Comparison of ENCODE assay signal across 19 mouse cellular contexts in the genomic region with DNA sequence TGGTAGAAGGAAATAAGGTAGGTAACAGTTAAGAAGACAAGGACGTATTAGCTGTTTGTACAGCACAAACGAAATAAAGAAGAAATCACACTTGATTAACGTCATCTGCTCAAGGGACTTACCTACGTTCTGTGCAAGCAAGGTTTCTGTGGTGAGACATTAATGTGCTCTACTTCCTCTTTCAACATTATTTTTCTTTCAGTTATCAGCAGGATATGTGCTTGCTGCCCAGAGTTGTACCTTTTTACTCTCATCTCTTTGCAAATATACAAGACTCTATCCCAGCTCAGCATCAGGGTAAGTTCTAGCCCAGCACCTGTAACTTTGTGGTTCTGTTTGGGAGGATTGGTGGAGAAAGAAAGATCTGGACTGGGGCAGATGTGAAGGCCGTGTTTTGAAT. TPM values are rescaled to one million over a fixed set of nuclear protein-coding genes. Genes with fewer than 3 reads are reported as not detected.
DNase-seq lines count a peak whose midpoint lies in the region; ATAC-seq and TF ChIP-seq lines count a peak whose summit lies in the region.
"Had no signal": no experiment of that assay in that cellular context is flagged by ENCODE, and none has a peak within 500 bp of the region (broad histone marks: within the 10 kb centered on the region; RNA-seq: fewer than 3 reads in every experiment).

No protein-coding gene starts in this region.

- no peak overlapping the region for H3K9ac ChIP-seq in forebrain, postnatal 0 days
- H3K9ac ChIP-seq: heart, embryonic 12.5 days; intestine, embryonic 15.5 days; kidney, embryonic 15.5 days; liver, embryonic 12.5 days had no signal

- no peaks in the 10 kb centered on the region for H3K36me3 ChIP-seq in forebrain, postnatal 0 days (ENCODE audit: insufficient read depth)
- H3K36me3 ChIP-seq: heart, embryonic 12.5 days; hindbrain, embryonic 10.5 days; intestine, embryonic 15.5 days; kidney, embryonic 15.5 days; limb, embryonic 10.5 days; liver, embryonic 12.5 days; midbrain, embryonic 10.5 days had no signal

- no peaks in the 10 kb centered on the region for H3K9me3 ChIP-seq in forebrain, postnatal 0 days (ENCODE audit: low read length)
- H3K9me3 ChIP-seq: heart, embryonic 12.5 days; hindbrain, embryonic 10.5 days; intestine, embryonic 15.5 days; kidney, embryonic 15.5 days; limb, embryonic 10.5 days; liver, embryonic 12.5 days; midbrain, embryonic 10.5 days had no signal

- H3K4me3 ChIP-seq in forebrain, postnatal 0 days (ENCODE audit: low read depth, low read length), result no peak overlapping the region
- H3K4me3 ChIP-seq: heart, embryonic 12.5 days; hindbrain, embryonic 10.5 days; intestine, embryonic 15.5 days; kidney, embryonic 15.5 days; limb, embryonic 10.5 days; liver, embryonic 12.5 days; midbrain, embryonic 10.5 days had no signal

- DNase-seq in thymus, postnatal 4 days, result peak; percentile 18
- DNase-seq in thymus, postnatal 0 days (ENCODE audit: low spot score), result no peak
- DNase-seq in forebrain, postnatal 0 days, result no peak
- no peak for DNase-seq in testis, postnatal 10 days (ENCODE audit: low spot score)
- DNase-seq: adrenal gland, adult 2 months; cerebellum, adult 2 months; gastrocnemius, postnatal 14 days had no signal

- ATAC-seq in activated CD4-positive, CD25-positive, alpha-beta regulatory T cell, adult 4 months, result peak; percentile 67
- ATAC-seq in monocyte, adult 5-6 weeks (replicated peaks; ENCODE audit: insufficient number of reproducible peaks, low FRiP score, low TSS enrichment, poor library complexity, severe bottlenecking), result peak; percentile 89
- no peak for ATAC-seq in forebrain, postnatal 0 days
- no peak for ATAC-seq in erythroblast, adult 5-6 weeks (replicated peaks; ENCODE audit: low FRiP score, poor library complexity, severe bottlenecking)
- ATAC-seq: forebrain, embryonic 16.5 days; intestine, embryonic 15.5 days; liver, embryonic 12.5 days had no signal

- no peaks in the 10 kb centered on the region for H3K27me3 ChIP-seq in forebrain, postnatal 0 days (ENCODE audit: insufficient read depth, low read length)
- H3K27me3 ChIP-seq: heart, embryonic 12.5 days; intestine, embryonic 15.5 days; liver, embryonic 12.5 days had no signal

- TF ChIP-seq CTCF in forebrain, postnatal 0 days (IDR thresholded peaks at IDR 0.05; ENCODE audit: low read depth), result no peak

- H3K4me2 ChIP-seq in forebrain, postnatal 0 days (ENCODE audit: low read depth), result no peak overlapping the region
- H3K4me2 ChIP-seq: heart, embryonic 12.5 days; intestine, embryonic 15.5 days; kidney, embryonic 15.5 days; liver, embryonic 12.5 days had no signal

- H3K27ac ChIP-seq in forebrain, postnatal 0 days (ENCODE audit: low read depth, low read length), result no peak overlapping the region
- H3K27ac ChIP-seq: hindbrain, embryonic 10.5 days; intestine, embryonic 15.5 days; kidney, embryonic 15.5 days; limb, embryonic 10.5 days; liver, embryonic 12.5 days; midbrain, embryonic 10.5 days had no signal

- H3K4me1 ChIP-seq in forebrain, postnatal 0 days (ENCODE audit: insufficient read depth), result no peaks in the 10 kb centered on the region
- H3K4me1 ChIP-seq: heart, embryonic 12.5 days; hindbrain, embryonic 10.5 days; intestine, embryonic 15.5 days; kidney, embryonic 15.5 days; limb, embryonic 10.5 days; liver, embryonic 12.5 days; midbrain, embryonic 10.5 days had no signal

- 79% methylated on average over 5 of the region's 5 CpGs for WGBS in forebrain, postnatal 0 days

RNA-seq across cellular contexts. Expression of a gene that starts 0.8 kb away (rescaled TPM):
- 72.5 and 78.1 TPM in 2 replicates for polyA plus RNA-seq in thymus, postnatal 0 days (2015; fragmentation: Nextera tagmentation; extraction: Ambion mirVana)
- 10 to 100 TPM; 88.5 to 93.9 TPM for polyA plus RNA-seq in activated CD4-positive, CD25-positive, alpha-beta regulatory T cell, adult 4 months (2017; shearing (Covaris generic))
- total RNA-seq in monocyte, adult 5-6 weeks (2017), result 165 to 239 TPM (median 196 TPM) in 3 replicates
- total RNA-seq in forebrain, postnatal 0 days (2014; rRNA removed), result 0.14 TPM in 1 of 2 replicates, not detected in the other
- not detected in 2 replicates for polyA plus RNA-seq in forebrain, postnatal 0 days (2015; fragmentation: Nextera tagmentation; extraction: Ambion mirVana)
- 2.3 TPM in 1 of 2 replicates, not detected in the other for total RNA-seq in erythroblast, adult 5-6 weeks (2015; ENCODE audit: low replicate concordance)
- 0.70 and 1.4 TPM in 2 replicates for total RNA-seq in erythroblast, adult 5-6 weeks (2017; ENCODE audit: low replicate concordance)
- total RNA-seq: gastrocnemius, postnatal 14 days; layer of hippocampus, adult 18-20 months had no signal
- polyA plus RNA-seq: adrenal gland, adult 2 months; cerebellum, adult 2 months; forebrain, embryonic 16.5 days; heart, embryonic 12.5 days; hindbrain, embryonic 10.5 days; midbrain, embryonic 10.5 days had no signal

RNA-seq across cellular contexts. Expression of a gene that starts 59.6 kb away (rescaled TPM):
- polyA plus RNA-seq in thymus, postnatal 0 days (2015; fragmentation: Nextera tagmentation; extraction: Ambion mirVana), result 6.7 and 8.5 TPM in 2 replicates
- polyA plus RNA-seq in activated CD4-positive, CD25-positive, alpha-beta regulatory T cell, adult 4 months (2017; shearing (Covaris generic)), result 1 to 10 TPM; 3.4 to 5.8 TPM
- total RNA-seq in monocyte, adult 5-6 weeks (2017), result 34.3 to 39.3 TPM (median 36.2 TPM) in 3 replicates
- total RNA-seq in forebrain, postnatal 0 days (2014; rRNA removed), result 0.77 and 0.86 TPM in 2 replicates
- polyA plus RNA-seq in forebrain, postnatal 0 days (2015; fragmentation: Nextera tagmentation; extraction: Ambion mirVana), result 0.42 and 0.80 TPM in 2 replicates
- 1.5 and 2.5 TPM in 2 replicates for total RNA-seq in erythroblast, adult 5-6 weeks (2015; ENCODE audit: low replicate concordance)
- total RNA-seq in erythroblast, adult 5-6 weeks (2017; ENCODE audit: low replicate concordance), result 0.98 and 1.2 TPM in 2 replicates

Comparison
In these comparisons a context has a peak if more than half of its experiments do, and no peak if none do; other contexts are left out.
1. ATAC-seq: peak in activated CD4-positive, CD25-positive, alpha-beta regulatory T cell, adult 4 months (single experiment) and monocyte, adult 5-6 weeks (single experiment); none in forebrain, postnatal 0 days (single experiment) and erythroblast, adult 5-6 weeks (single experiment).
2. RNA of a gene that starts 0.8 kb away (total RNA-seq): 165 to 239 TPM in monocyte, adult 5-6 weeks; 0.70 to 2.3 TPM in erythroblast, adult 5-6 weeks and 0.14 TPM in forebrain, postnatal 0 days; every median in the first group is over 10 times any median in the second.
3. RNA of a gene that starts 59.6 kb away (total RNA-seq): 34.3 to 39.3 TPM in monocyte, adult 5-6 weeks; 0.98 to 2.5 TPM in erythroblast, adult 5-6 weeks and 0.77 to 0.86 TPM in forebrain, postnatal 0 days; every median in the first group is over 10 times any median in the second.